Mouse (Mus musculus): Measurements from ENCODE around the gene Wdr54.

The Wdr54 gene

GRCm38 (mm10) chr6:83127419-83127818 is 28.8 kb downstream of the Wdr54 start:
- DNase-seq (ENCODE audit: low read depth): no peak

DNA sequence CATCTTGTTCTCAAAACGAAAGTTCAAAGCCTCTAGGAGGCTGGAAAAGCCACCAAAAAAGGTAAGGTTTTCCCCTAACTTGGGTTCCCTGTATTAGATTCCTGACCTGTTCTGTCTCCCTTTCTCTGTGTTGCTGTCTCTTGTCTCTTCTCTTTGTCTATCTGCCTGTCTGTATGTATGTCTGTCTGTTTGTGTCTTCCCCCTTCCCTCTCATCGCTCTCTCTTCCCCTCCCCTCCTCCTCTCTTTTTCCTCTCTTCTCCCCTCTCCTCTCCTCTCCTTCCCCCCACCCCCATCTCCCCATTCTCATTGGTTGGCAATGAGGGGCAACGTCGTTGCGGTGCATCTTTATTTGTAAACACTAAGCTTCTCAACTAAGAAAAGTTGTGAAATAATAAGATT is 30.9 kb downstream of the Wdr54 start, which contains the start of gene Ino80b:
Gene Ino80b (minus strand): TSS at position 101 of the 400 bp plus-strand sequence.
- no peak for DNase-seq (ENCODE audit: low read depth)

- DNase-seq (ENCODE audit: low read depth): peak; percentile 96
Measured at GRCm38 (mm10) chr6:83124851-83125312, 31.3 kb downstream of the Wdr54 start.

DNA sequence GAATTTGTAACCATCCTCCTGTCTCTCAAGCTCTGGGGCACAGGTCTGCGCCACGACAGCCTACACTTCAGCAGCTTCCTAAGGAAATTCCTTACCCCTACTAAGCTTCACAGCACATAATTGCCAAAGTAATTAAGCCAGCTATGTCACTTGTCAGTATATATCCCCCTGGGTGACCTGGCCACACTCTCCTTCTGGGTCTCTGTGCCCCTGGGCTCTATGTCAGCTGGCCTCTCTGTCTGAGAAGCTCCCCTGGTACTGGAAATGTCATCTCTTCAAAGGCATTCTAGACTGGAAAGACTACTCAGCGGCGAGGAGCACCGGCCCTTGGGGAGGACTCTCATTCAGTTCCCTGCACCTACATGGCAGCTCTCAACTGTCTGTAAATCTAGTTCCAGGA is 33.2 kb downstream of the Wdr54 start:
- DNase-seq (ENCODE audit: low read depth): no peak

DNA sequence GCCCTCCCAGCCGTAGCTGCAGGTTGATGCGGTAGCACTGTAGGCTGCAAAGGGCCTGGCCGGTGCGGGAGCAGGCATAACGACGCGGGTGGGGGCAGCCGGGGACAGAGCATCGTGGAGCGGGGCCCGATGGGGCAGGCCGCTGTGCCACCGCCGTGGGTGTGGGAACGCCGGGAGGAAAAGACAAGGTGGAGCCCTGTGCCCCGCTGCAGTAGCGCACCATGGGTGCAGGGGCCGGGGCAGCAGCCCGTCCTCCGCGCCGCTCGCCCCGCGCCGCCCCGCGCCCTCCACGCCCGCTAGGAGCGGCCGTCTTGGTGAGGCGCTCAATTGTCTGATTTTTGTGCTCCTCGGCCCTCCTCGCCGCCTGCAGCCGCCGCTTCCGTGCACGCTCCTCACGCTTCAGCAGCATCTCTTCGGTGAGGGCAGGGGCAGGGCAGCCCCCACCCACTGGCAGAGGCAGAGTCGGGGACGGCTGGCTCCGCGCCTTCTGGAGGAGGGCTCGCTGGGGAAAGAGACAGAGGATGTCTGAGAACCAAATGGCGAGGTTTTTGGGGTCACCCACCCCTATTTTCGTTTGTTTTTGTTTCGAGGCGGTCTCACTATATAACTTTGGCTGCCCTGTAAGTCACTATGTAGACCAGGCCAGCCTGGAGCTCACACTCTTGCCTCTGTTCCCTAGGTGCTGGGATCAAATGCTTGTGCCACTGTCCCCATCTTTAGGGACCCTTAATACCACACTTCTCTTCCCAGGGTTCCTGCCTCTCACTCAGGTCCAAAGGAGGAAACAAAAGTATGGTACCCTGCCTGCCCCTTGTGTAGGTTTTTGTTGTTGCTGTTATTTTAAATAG is 34.1 kb downstream of the Wdr54 start:
- DNase-seq (ENCODE audit: low read depth): no peak

DNA sequence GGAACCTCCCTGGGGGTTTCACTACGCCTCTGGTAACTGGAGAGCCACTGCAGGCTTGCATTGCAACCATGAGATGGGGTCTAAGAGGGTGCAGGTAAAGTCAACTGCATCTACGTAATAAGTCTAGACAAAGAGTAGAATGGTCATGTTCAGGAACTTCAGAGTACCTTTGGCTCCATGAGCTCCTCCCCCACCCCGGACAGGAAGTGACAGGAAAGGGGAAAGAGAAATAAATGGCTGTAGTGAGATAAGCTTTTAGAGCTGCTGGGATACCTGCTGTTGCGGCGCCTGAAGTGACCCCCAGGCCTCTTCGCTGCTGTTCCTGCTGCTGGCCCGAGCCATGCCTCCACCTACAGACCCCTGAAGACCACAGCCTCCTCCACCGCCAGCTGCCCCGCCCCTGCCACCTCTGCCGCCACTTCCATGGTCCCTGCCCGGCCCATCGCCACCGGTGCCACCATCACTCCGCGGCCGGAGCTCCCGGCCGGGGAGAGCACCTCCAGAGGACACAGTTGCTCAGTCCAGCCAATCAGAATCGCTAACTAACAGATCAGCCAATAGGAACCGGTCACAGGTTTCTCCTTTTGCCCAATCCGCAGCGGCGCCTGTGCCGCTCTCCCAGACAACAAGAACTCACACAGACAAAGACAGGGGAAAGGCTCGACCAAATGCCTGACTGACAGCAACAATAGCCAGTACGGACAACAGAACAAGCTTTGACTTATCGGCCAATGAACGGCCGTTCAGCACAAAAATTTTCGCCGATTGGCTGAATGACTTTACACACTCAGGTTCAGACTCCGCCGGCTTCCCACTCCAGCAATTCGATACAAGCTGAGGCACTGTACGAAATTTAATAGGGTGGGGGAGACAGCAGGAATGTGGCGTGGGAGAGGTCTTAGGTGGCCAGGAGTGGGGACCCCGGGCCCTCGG is 35.0 kb downstream of the Wdr54 start, which contains the start of gene Wbp1:
Gene Wbp1 (minus strand): TSS at position 630 of the 933 bp plus-strand sequence.
- peak; percentile 98 for DNase-seq (ENCODE audit: low read depth)

- DNase-seq (ENCODE audit: low read depth): no peak
Measured at GRCm38 (mm10) chr6:83119734-83120051, 36.5 kb downstream of the Wdr54 start.

GRCm38 (mm10) chr6:83118825-83119733 is 37.1 kb downstream of the Wdr54 start:
- no peak for DNase-seq (ENCODE audit: low read depth)

- no peak for DNase-seq (ENCODE audit: low read depth)
Measured at GRCm38 (mm10) chr6:83118369-83118768, 37.8 kb downstream of the Wdr54 start.

- DNase-seq (ENCODE audit: low read depth): no peak
Measured at GRCm38 (mm10) chr6:83117616-83118015, 38.6 kb downstream of the Wdr54 start.

DNA sequence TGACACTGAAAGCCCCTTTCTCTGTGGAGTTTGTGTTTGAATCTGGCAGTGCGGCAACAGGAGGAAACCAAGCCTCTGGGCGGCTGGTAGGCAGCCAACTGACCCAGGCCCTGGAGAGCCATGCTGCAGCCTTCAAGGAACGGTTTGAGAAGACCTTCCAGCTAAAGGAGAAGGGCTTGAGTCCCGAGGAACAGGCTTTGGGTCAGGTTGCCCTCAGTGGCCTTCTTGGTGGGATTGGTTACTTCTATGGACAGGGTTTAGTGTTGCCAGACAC is 39.1 kb downstream of the Wdr54 start:
- no peak for DNase-seq (ENCODE audit: low read depth)

- DNase-seq (ENCODE audit: low read depth): no peak
Measured at GRCm38 (mm10) chr6:83116373-83117164, 39.6 kb downstream of the Wdr54 start.

GRCm38 (mm10) chr6:83115682-83116372 is 40.4 kb downstream of the Wdr54 start:
- DNase-seq (ENCODE audit: low read depth): no peak

DNA sequence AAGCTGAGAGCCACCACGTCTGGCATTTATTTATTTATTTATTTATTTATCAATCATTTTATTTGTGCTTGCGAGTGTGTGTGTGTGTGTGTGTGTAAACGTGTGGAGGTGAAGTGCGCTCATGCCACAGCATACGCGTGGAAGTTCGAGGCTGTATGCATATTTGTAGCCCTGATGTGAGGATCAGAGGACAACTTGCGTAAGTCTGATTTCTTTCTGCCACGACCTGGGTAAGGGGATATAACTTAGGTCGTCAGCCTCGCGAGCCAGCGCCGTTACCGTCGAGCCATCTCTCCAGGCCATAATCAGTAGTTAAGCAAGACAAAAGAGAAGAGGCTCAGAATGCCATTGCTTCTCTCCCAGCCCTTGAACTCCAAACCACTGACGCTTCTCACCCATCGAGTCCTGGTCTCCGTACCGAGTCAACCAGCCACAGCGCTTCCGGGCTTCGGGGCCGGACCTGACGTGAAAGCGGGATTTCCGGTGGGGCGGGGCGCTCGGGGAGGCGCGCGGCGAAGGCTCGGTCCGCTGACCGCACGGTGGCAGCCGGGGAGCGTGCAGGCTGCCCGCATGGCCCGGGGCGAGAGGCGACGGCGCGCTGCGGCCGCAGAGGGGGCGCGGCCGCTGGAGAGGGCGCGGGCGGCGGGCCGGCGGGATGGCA is 41.1 kb downstream of the Wdr54 start, which contains the start of gene Mogs:
Gene Mogs (plus strand): TSS at position 486 of the 661 bp plus-strand sequence.
- DNase-seq (ENCODE audit: low read depth): peak; percentile 84

DNA sequence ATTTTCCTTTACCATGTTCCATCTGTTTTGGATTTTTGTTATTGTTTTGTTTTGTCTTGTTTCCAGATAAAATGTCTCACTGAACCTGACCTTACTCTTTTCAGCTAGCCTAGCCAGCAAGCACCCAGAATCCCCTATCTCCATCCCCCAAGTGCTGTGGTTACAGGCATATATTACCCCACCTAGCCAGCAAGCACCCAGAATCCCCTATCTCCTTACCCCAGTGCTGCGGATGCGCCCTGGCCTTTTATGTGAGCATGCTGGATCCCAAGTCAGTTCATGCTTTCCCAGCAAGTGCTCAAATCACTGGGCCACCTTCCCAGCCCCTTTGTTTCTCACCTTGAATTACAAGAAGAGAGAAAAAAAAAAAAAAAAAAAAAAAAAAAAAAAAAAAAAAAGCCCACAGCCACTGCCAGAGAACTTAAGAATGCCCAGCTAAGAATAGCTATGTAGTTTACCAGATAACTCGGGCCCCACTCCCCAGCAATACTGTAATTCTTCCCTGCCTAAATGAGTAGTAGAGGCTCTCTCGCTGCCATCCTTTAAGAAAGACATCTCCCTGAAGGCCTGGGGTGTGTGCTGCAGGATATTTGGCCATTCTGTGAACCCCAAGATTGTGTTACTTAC is 44.6 kb downstream of the Wdr54 start:
- no peak for DNase-seq (ENCODE audit: low read depth)

- no peak for DNase-seq (ENCODE audit: low read depth)
Measured at GRCm38 (mm10) chr6:83108762-83109668, 47.2 kb downstream of the Wdr54 start, which contains the start of gene Mrpl53. Gene Mrpl53, plus strand, starts transcription at chr6:83109040.

GRCm38 (mm10) chr6:83107566-83108400 is 48.4 kb downstream of the Wdr54 start:
- peak; percentile 81 for DNase-seq (ENCODE audit: low read depth)
